Mouse (Mus musculus): ENCODE measurements around the gene Sh3bp5. TPM values are rescaled to one million over a fixed set of nuclear protein-coding genes. Genes with fewer than 3 reads are reported as not detected.
"Not testable (repeated sequence)": the region's sequence is repeated elsewhere in the genome, so short reads cannot be mapped to it uniquely, and the experiment has no call there.

The Sh3bp5 gene
- polyA plus RNA-seq (2021): 11.3 TPM

GRCm38 (mm10) chr14:31435930-31436693 is at the start of gene Sh3bp5:
Gene Sh3bp5 (minus strand): TSS chr14:31436078.
- ChIA-PET CTCF (interaction anchor here (0.7 to 3.5 kb wide), 11 partner anchors 8 to 68 kb away, joined by 3 to 26 read pairs (median 3); no protein-coding TSS in a partner anchor), POLR2A (interaction anchor here (0.9 to 1.3 kb wide), 2 partner anchors 37 to 50 kb away, joined by 3 to 4 read pairs; no protein-coding TSS in a partner anchor)
- in situ Hi-C loops (cut with MboI; ENCODE audit: low pct_unique_long_range_greater_than_20kb): loop anchor here (5.0 kb wide), 1 partner anchor 49 kb away; no protein-coding TSS in a partner anchor
- peak; percentile 44 for DNase-seq (ENCODE audit: low read depth, low spot score)
- no peaks in the 10 kb centered on the region for H3K27me3 ChIP-seq
- peak; percentile 98 for ATAC-seq
- TF ChIP-seq CTCF (IDR thresholded peaks at IDR 0.05): no peak

- H3K27me3 ChIP-seq: no peaks in the 10 kb centered on the region
- ATAC-seq: no peak
- no peak for DNase-seq (ENCODE audit: low read depth, low spot score)
- POLR2A ChIA-PET: no interaction called here
- TF ChIP-seq CTCF (IDR thresholded peaks at IDR 0.05): no peak
- CTCF ChIA-PET: interaction anchor here (0.6 kb wide), 1 partner anchor 10 kb away, joined by 3 read pairs; no protein-coding TSS in a partner anchor
- in situ Hi-C loops (cut with MboI; ENCODE audit: low pct_unique_long_range_greater_than_20kb): no loop called here
These were observed 46.5 kb upstream of the Sh3bp5 start for GRCm38 (mm10) chr14:31482417-31482816.

- CTCF ChIA-PET: interaction anchor here (0.6 to 1.9 kb wide), 10 partner anchors 9 to 199 kb away, joined by 3 to 14 read pairs (median 4); no protein-coding TSS in a partner anchor
- H3K27me3 ChIP-seq: no peaks in the 10 kb centered on the region
- POLR2A ChIA-PET: interaction anchor here (0.8 kb wide), 1 partner anchor 37 kb away, joined by 3 read pairs; no protein-coding TSS in a partner anchor
- ATAC-seq: no peak
- in situ Hi-C loops (cut with MboI; ENCODE audit: low pct_unique_long_range_greater_than_20kb): no loop called here
- no peak for DNase-seq (ENCODE audit: low read depth, low spot score)
- peak; percentile 50 for TF ChIP-seq CTCF (IDR thresholded peaks at IDR 0.05)
These were observed 37.4 kb upstream of the Sh3bp5 start for GRCm38 (mm10) chr14:31473297-31473696.

- no peaks in the 10 kb centered on the region for H3K27me3 ChIP-seq
- CTCF ChIA-PET: interaction anchor here (0.6 to 2.1 kb wide), 23 partner anchors 9 to 305 kb away, joined by 3 to 15 read pairs (median 4); partner anchors contain the start of gene Sh3bp5
- in situ Hi-C loops (cut with MboI; ENCODE audit: low pct_unique_long_range_greater_than_20kb): no loop called here
- POLR2A ChIA-PET: interaction anchor here (0.6 to 0.9 kb wide), 3 partner anchors 36 to 108 kb away, joined by 3 to 6 read pairs (median 4); no protein-coding TSS in a partner anchor
- DNase-seq (ENCODE audit: low read depth, low spot score) (no peak), ATAC-seq (no peak)
- TF ChIP-seq CTCF (IDR thresholded peaks at IDR 0.05): peak; percentile 65
These were observed 36.7 kb upstream of the Sh3bp5 start for GRCm38 (mm10) chr14:31472451-31473061.

GRCm38 (mm10) chr14:31469711-31470110 is 33.8 kb upstream of the Sh3bp5 start:
- ChIA-PET CTCF (interaction anchor here (1.3 to 2.6 kb wide), 3 partner anchors 84 to 106 kb away, joined by 3 to 9 read pairs (median 4); no protein-coding TSS in a partner anchor), POLR2A (no interaction called here)
- DNase-seq (ENCODE audit: low read depth, low spot score) (no peak), ATAC-seq (no peak)
- TF ChIP-seq CTCF (IDR thresholded peaks at IDR 0.05): peak; percentile 47
- no peaks in the 10 kb centered on the region for H3K27me3 ChIP-seq
- in situ Hi-C loops (cut with MboI; ENCODE audit: low pct_unique_long_range_greater_than_20kb): loop anchor here (5.0 kb wide), 1 partner anchor 197 kb away; no protein-coding TSS in a partner anchor

- DNase-seq (ENCODE audit: low read depth, low spot score) (no peak), ATAC-seq (no peak)
- TF ChIP-seq CTCF (IDR thresholded peaks at IDR 0.05): peak; percentile 55
- CTCF ChIA-PET: interaction anchor here (0.8 to 2.6 kb wide), 7 partner anchors 8 to 101 kb away, joined by 3 to 17 read pairs (median 4); no protein-coding TSS in a partner anchor
- POLR2A ChIA-PET: interaction anchor here (0.7 kb wide), 1 partner anchor 30 kb away, joined by 4 read pairs; no protein-coding TSS in a partner anchor
- in situ Hi-C loops (cut with MboI; ENCODE audit: low pct_unique_long_range_greater_than_20kb): loop anchor here (5.0 kb wide), 1 partner anchor 77 kb away; no protein-coding TSS in a partner anchor
- no peaks in the 10 kb centered on the region for H3K27me3 ChIP-seq
These were observed 28.3 kb upstream of the Sh3bp5 start for GRCm38 (mm10) chr14:31464176-31464575.

GRCm38 (mm10) chr14:31462886-31463285 is 27.0 kb upstream of the Sh3bp5 start:
- no peaks in the 10 kb centered on the region for H3K27me3 ChIP-seq
- no peak for TF ChIP-seq CTCF (IDR thresholded peaks at IDR 0.05)
- in situ Hi-C loops (cut with MboI; ENCODE audit: low pct_unique_long_range_greater_than_20kb): loop anchor here (5.0 kb wide), 1 partner anchor 76 kb away; no protein-coding TSS in a partner anchor
- no peak for DNase-seq (ENCODE audit: low read depth, low spot score)
- ChIA-PET POLR2A (interaction anchor here (1.1 kb wide), 1 partner anchor 86 kb away, joined by 3 read pairs; no protein-coding TSS in a partner anchor), CTCF (interaction anchor here (0.6 to 2.6 kb wide), 4 partner anchors 10 to 98 kb away, joined by 3 to 17 read pairs (median 4); no protein-coding TSS in a partner anchor)
- ATAC-seq: no peak

GRCm38 (mm10) chr14:31462226-31462625 is 26.3 kb upstream of the Sh3bp5 start:
- in situ Hi-C loops (cut with MboI; ENCODE audit: low pct_unique_long_range_greater_than_20kb): loop anchor here (5.0 kb wide), 1 partner anchor 75 kb away; no protein-coding TSS in a partner anchor
- ChIA-PET CTCF (interaction anchor here (2.6 kb wide), 1 partner anchor 78 kb away, joined by 17 read pairs; no protein-coding TSS in a partner anchor), POLR2A (interaction anchor here (1.1 kb wide), 1 partner anchor 86 kb away, joined by 3 read pairs; no protein-coding TSS in a partner anchor)
- not testable (repeated sequence) for ATAC-seq; DNase-seq (ENCODE audit: low read depth, low spot score); H3K27me3 ChIP-seq
- peak; percentile 42 for TF ChIP-seq CTCF (IDR thresholded peaks at IDR 0.05)

- in situ Hi-C loops (cut with MboI; ENCODE audit: low pct_unique_long_range_greater_than_20kb): no loop called here
- ChIA-PET CTCF (interaction anchor here (1.1 kb wide), 1 partner anchor 9 kb away, joined by 3 read pairs; no protein-coding TSS in a partner anchor), POLR2A (no interaction called here)
- ATAC-seq (no peak), DNase-seq (ENCODE audit: low read depth, low spot score) (no peak)
- TF ChIP-seq CTCF (IDR thresholded peaks at IDR 0.05): no peak
- no peaks in the 10 kb centered on the region for H3K27me3 ChIP-seq
These were observed 22.1 kb upstream of the Sh3bp5 start for GRCm38 (mm10) chr14:31458006-31458405.
